Mouse (Mus musculus) lung, postnatal 0 days (tissue): ENCODE measurements around the gene Vps35l. TPM values are rescaled to one million over a fixed set of nuclear protein-coding genes. Genes with fewer than 3 reads are reported as not detected.

Source experiments
- ATAC-seq: fragments of 200-750 bp; cut with Nextera tagmentation; 2 replicates; pipeline ENCODE4 v1.8.0; 2017; ENCODE audit warnings: moderate library complexity
- DNase-seq: peaks from one replicate; pipeline ENCODE4 v3.0.0-alpha.2; 2016; ENCODE audit warnings: low spot score
- H3K27ac ChIP-seq: fragments of 300-500 bp; sonication (generic); 2 replicates; pipeline ENCODE4 v1.5.1; 2014; ENCODE audit warnings: antibody characterized with exemption, mild to moderate bottlenecking, low read length, mixed read lengths
- H3K27me3 ChIP-seq: fragments of 300-500 bp; sonication (generic); replicated peaks from 2 replicates; pipeline ENCODE4 v1.6.1; 2014; ENCODE audit warnings: low read length, mixed read lengths; ENCODE audit not compliant: insufficient read depth
- H3K36me3 ChIP-seq: fragments of 300-500 bp; sonication (generic); 2 replicates; pipeline ENCODE4 v1.6.1; 2014; ENCODE audit warnings: low read length, mixed read lengths; ENCODE audit not compliant: insufficient read depth
- H3K4me1 ChIP-seq: fragments of 300-500 bp; sonication (generic); 2 replicates; pipeline ENCODE4 v1.6.1; 2014; ENCODE audit warnings: antibody characterized with exemption, low read depth, low read length, mixed read lengths; ENCODE audit not compliant: insufficient read depth
- H3K4me2 ChIP-seq: fragments of 300-500 bp; sonication (generic); replicated peaks from 2 replicates; pipeline ENCODE4 v1.6.1; 2014; ENCODE audit warnings: low read depth, mild to moderate bottlenecking, low read length, moderate library complexity, mixed read lengths
- H3K4me3 ChIP-seq: fragments of 300-500 bp; sonication (generic); 2 replicates; pipeline ENCODE4 v1.5.1; 2014; ENCODE audit warnings: low read depth, low read length
- H3K9ac ChIP-seq: fragments of 300-500 bp; sonication (generic); replicated peaks from 2 replicates; pipeline ENCODE4 v1.6.1; 2014; ENCODE audit warnings: low read depth, mild to moderate bottlenecking
- H3K9me3 ChIP-seq: fragments of 300-500 bp; sonication (generic); 2 replicates; pipeline ENCODE4 v1.6.1; 2016; ENCODE audit warnings: low read length, mixed read lengths
- CTCF ChIP-seq: IDR thresholded peaks from 2 replicates; pipeline ENCODE4 v1.5.1; 2016; ENCODE audit warnings: antibody characterized with exemption, mild to moderate bottlenecking
- EP300 ChIP-seq: IDR thresholded peaks from 2 replicates; pipeline ENCODE4 v1.6.1; 2016; ENCODE audit warnings: antibody characterized with exemption, mild to moderate bottlenecking, control low read depth
- WGBS: fragments of 180-500 bp; shearing (Covaris S2); extraction: QIAGEN DNeasy Blood & Tissue Kit; methylation state at CpG from one replicate; pipeline ENCODE4 v1.1.7; 2014; 5-methylcytosine and 5-hydroxymethylcytosine counted together
- polyA plus RNA-seq: library from polyadenylated mRNA; unstranded; fragments of >200 nt; fragmentation: Nextera tagmentation; extraction: Ambion mirVana; gene quantifications from 2 replicates; pipeline ENCODE4 v1.2.1, GENCODE M21; 2015

The Vps35l gene
- polyA plus RNA-seq, 1 experiment from 2014 or later: 45.0 TPM

GRCm38 (mm10) chr7:118813592-118813991 is 73.6 kb downstream of the Vps35l start:
- WGBS: 86% methylated on average over 4 of the region's 4 CpGs
- Histone ChIP-seq H3K9ac (no peak overlapping the region), H3K4me3 (no peak overlapping the region), H3K27me3 (no peaks in the 10 kb centered on the region), H3K36me3 (0 out of 2 replicates have a peak, but pooled peaks cover 8% of the 10 kb centered on the region), H3K9me3 (no peaks in the 10 kb centered on the region), H3K4me1 (no peaks in the 10 kb centered on the region), H3K4me2 (no peak overlapping the region), H3K27ac (no peak overlapping the region)
- TF ChIP-seq EP300: no peak
- TF ChIP-seq CTCF: no peak
- DNase-seq: no peak
- no peak for ATAC-seq

DNA sequence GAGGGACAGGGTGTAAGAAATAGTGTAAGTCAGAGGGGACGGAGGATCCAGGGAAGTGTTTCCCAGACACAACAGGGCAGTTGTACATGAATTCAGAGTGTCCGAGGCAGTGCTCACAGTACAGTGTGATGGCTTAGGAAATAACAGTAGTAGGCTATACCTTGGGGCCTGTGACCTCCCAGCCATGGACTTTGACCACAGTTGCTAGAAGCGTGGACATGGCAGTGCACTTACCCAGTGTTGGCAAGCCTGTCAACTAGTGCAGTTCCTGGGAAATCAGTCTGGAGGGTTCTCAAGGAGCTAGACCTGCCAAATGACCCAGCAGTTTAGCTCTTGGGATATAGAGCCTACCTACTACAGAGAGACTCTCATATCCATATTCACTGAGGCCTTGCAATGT is 76.2 kb downstream of the Vps35l start:
- Histone ChIP-seq H3K9me3 (no peaks in the 10 kb centered on the region), H3K27me3 (no peaks in the 10 kb centered on the region), H3K9ac (no peak overlapping the region), H3K36me3 (0 out of 2 replicates have a peak, but pooled peaks cover 10% of the 10 kb centered on the region), H3K4me3 (no peak overlapping the region), H3K27ac (no peak overlapping the region), H3K4me1 (no peaks in the 10 kb centered on the region), H3K4me2 (no peak overlapping the region)
- no peak for ATAC-seq
- WGBS: 95% methylated on average over 3 of the region's 3 CpGs
- no peak for TF ChIP-seq CTCF
- TF ChIP-seq EP300: no peak
- no peak for DNase-seq

- H3K9me3 ChIP-seq: no peaks in the 10 kb centered on the region
- no peak overlapping the region for H3K4me2 ChIP-seq
- H3K4me1 ChIP-seq: no peaks in the 10 kb centered on the region
- H3K27me3 ChIP-seq: no peaks in the 10 kb centered on the region
- no peak overlapping the region for H3K9ac ChIP-seq
- TF ChIP-seq CTCF (no peak), EP300 (no peak)
- DNase-seq: no peak
- no peak overlapping the region for H3K4me3 ChIP-seq
- 0 out of 2 replicates have a peak, but pooled peaks cover 10% of the 10 kb centered on the region for H3K36me3 ChIP-seq
- no peak for ATAC-seq
- H3K27ac ChIP-seq: no peak overlapping the region
- 90% methylated on average over 7 of the region's 7 CpGs for WGBS
Measured at GRCm38 (mm10) chr7:118817741-118818140, 77.7 kb downstream of the Vps35l start.

GRCm38 (mm10) chr7:118819666-118820065 is 79.6 kb downstream of the Vps35l start:
- H3K36me3 ChIP-seq: peaks cover 10% of the 10 kb centered on the region; the same call in 1 of the 2 replicates
- H3K27ac ChIP-seq: no peak overlapping the region
- no peaks in the 10 kb centered on the region for H3K4me1 ChIP-seq
- no peaks in the 10 kb centered on the region for H3K27me3 ChIP-seq
- DNase-seq (no peak), ATAC-seq (no peak)
- no peak overlapping the region for H3K9ac ChIP-seq
- no peak overlapping the region for H3K4me3 ChIP-seq
- WGBS: 95% methylated on average over 1 of the region's 1 CpGs
- TF ChIP-seq CTCF (no peak), EP300 (no peak)
- no peaks in the 10 kb centered on the region for H3K9me3 ChIP-seq
- H3K4me2 ChIP-seq: no peak overlapping the region

- Histone ChIP-seq H3K4me3 (no peak overlapping the region), H3K36me3 (peaks cover 6% of the 10 kb centered on the region; the same call in 1 of the 2 replicates), H3K27ac (no peak overlapping the region), H3K4me1 (no peaks in the 10 kb centered on the region), H3K27me3 (no peaks in the 10 kb centered on the region), H3K4me2 (no peak overlapping the region), H3K9me3 (no peaks in the 10 kb centered on the region), H3K9ac (no peak overlapping the region)
- DNase-seq (peak; percentile 21), ATAC-seq (peak; percentile 74)
- WGBS: 59% methylated on average over 7 of the region's 7 CpGs
- TF ChIP-seq EP300: no peak
- no peak for TF ChIP-seq CTCF
Measured at GRCm38 (mm10) chr7:118821356-118821755, 81.3 kb downstream of the Vps35l start.

- DNase-seq (no peak), ATAC-seq (no peak)
- Histone ChIP-seq H3K36me3 (peaks cover 6% of the 10 kb centered on the region; the same call in 1 of the 2 replicates), H3K9ac (no peak overlapping the region), H3K4me1 (no peaks in the 10 kb centered on the region), H3K9me3 (no peaks in the 10 kb centered on the region), H3K27ac (no peak overlapping the region), H3K4me3 (no peak overlapping the region), H3K4me2 (no peak overlapping the region), H3K27me3 (no peaks in the 10 kb centered on the region)
- TF ChIP-seq CTCF: no peak
- TF ChIP-seq EP300: no peak
- 95% methylated on average over 12 of the region's 12 CpGs for WGBS
Measured at GRCm38 (mm10) chr7:118821887-118822556, 82.0 kb downstream of the Vps35l start.
